10 mouse cellular contexts compared by ENCODE assay signal in genomic region chr1:162813836-162814156, GRCm38 (mm10). TPM values are rescaled to one million over a fixed set of nuclear protein-coding genes. Genes with fewer than 3 reads are reported as not detected.
DNase-seq lines count a peak whose midpoint lies in the region; ATAC-seq lines count a peak whose summit lies in the region.
"Had no signal": no experiment of that assay in that cellular context is flagged by ENCODE, and none has a peak within 500 bp of the region (broad histone marks: within the 10 kb centered on the region; RNA-seq: fewer than 3 reads in every experiment).

Gene Fmo4 (minus strand): TSS chr1:162813972.

- WGBS in heart, embryonic 13.5 days = 41% methylated on average over 8 of the region's 8 CpGs

- peak; percentile 2 for DNase-seq in cerebellum, adult 9-10 months
- peak; percentile 4 for DNase-seq in right cerebral cortex, adult 18-20 months
- no peak for DNase-seq in right cerebral cortex, postnatal 25 days
- peak; percentile 75 for DNase-seq in kidney, postnatal 14 days
- peak; percentile 90 for DNase-seq in lung, postnatal 36 days

- no peak within 1 kb of the TSS for H3K9ac ChIP-seq in heart, embryonic 13.5 days
- H3K9ac ChIP-seq: embryonic facial prominence, embryonic 12.5 days; limb, embryonic 15.5 days had no signal

- H3K9me3 ChIP-seq in heart, embryonic 13.5 days = no peaks in the 10 kb centered on the region
- H3K9me3 ChIP-seq: embryonic facial prominence, embryonic 12.5 days; limb, embryonic 15.5 days had no signal

- peak within 1 kb of the TSS; percentile 44 for H3K4me2 ChIP-seq in heart, embryonic 13.5 days
- H3K4me2 ChIP-seq: embryonic facial prominence, embryonic 12.5 days; limb, embryonic 15.5 days had no signal

- H3K4me1 ChIP-seq in heart, embryonic 13.5 days = no peaks in the 10 kb centered on the region
- H3K4me1 ChIP-seq: embryonic facial prominence, embryonic 12.5 days; limb, embryonic 15.5 days had no signal

- no peaks in the 10 kb centered on the region for H3K36me3 ChIP-seq in heart, embryonic 13.5 days
- H3K36me3 ChIP-seq: embryonic facial prominence, embryonic 12.5 days; limb, embryonic 15.5 days had no signal

- no peaks in the 10 kb centered on the region for H3K27me3 ChIP-seq in heart, embryonic 13.5 days (replicated peaks)
- H3K27me3 ChIP-seq: embryonic facial prominence, embryonic 12.5 days; limb, embryonic 15.5 days had no signal

- no peak within 1 kb of the TSS for H3K27ac ChIP-seq in heart, embryonic 13.5 days (replicated peaks)
- H3K27ac ChIP-seq: embryonic facial prominence, embryonic 12.5 days; limb, embryonic 15.5 days had no signal

- no peak for ATAC-seq in cerebellum, adult (ENCODE audit: insufficient number of reproducible peaks, low FRiP score, low TSS enrichment)
- no peak for ATAC-seq in heart, embryonic 13.5 days (ENCODE audit: extremely low read depth, insufficient number of reproducible peaks, low FRiP score, low TSS enrichment)
- ATAC-seq in monocyte, adult 5-6 weeks (replicated peaks; ENCODE audit: insufficient number of reproducible peaks, low FRiP score, low TSS enrichment, poor library complexity, severe bottlenecking) = no peak

- H3K4me3 ChIP-seq in heart, embryonic 13.5 days = 0 out of 2 replicates have a peak within 1 kb of the TSS, but pooled peaks have one; percentile 16
- H3K4me3 ChIP-seq: embryonic facial prominence, embryonic 12.5 days; limb, embryonic 15.5 days had no signal

RNA-seq across cellular contexts. Expression of gene Fmo4, which starts in this region (rescaled TPM):
- polyA plus RNA-seq in heart, embryonic 13.5 days (2015; fragmentation: Nextera tagmentation; extraction: Ambion mirVana) = 0.08 and 0.38 TPM in 2 replicates
- not detected in 3 replicates for total RNA-seq in monocyte, adult 5-6 weeks (2017)
